Mouse (Mus musculus): ENCODE data around the gene Pcmt1.

- TF ChIP-seq CTCF (IDR thresholded peaks at IDR 0.05; ENCODE audit: insufficient read depth, low read depth, low read length) (no peak), POLR2A (IDR thresholded peaks at IDR 0.05; ENCODE audit: insufficient read depth, low read depth, low read length) (no peak)
Measured at GRCm38 (mm10) chr10:7590792-7591191, 90.1 kb downstream of the Pcmt1 start.
